Mouse (Mus musculus) gastrocnemius, postnatal 36 days (tissue): Measurements from ENCODE around the gene Rnf126. TPM values are rescaled to one million over a fixed set of nuclear protein-coding genes. Genes with fewer than 3 reads are reported as not detected.

Experiments used
- DNase-seq, 2 experiments: peaks; one replicate each; pipeline ENCODE4 v3.0.0; 2022
- intact Hi-C: fragments of 180-260 bp; cut with DNase I; formaldehyde crosslinking; loops from one replicate; pipeline ENCODE4 v1.15.1; 2025
- long read RNA-seq, 2 experiments: library from polyadenylated mRNA; stranded (forward); transcript quantifications; one replicate each; pipeline ENCODE4 v2.0.0; 2021
- total RNA-seq, 2 experiments: library from RNA; stranded (reverse); gene quantifications; 2 replicates each; pipeline ENCODE4 v1.2.3; 2021

The Rnf126 gene
- 10 to 100 TPM; 35.1 to 40.1 TPM for total RNA-seq
- long read RNA-seq, experiment 1, transcript Rnf126-201 (9 exons, 1,639 nt): major isoform, 73 of 93 reads
- long read RNA-seq, experiment 1, partial matches to known transcripts: 11 of 93 reads
- long read RNA-seq, experiment 1, other reads (novel, unspliced or antisense): 9 of 93 reads
- long read RNA-seq, experiment 2, transcript Rnf126-201 (9 exons, 1,639 nt): major isoform, 76 of 95 reads
- long read RNA-seq, experiment 2, partial matches to known transcripts: 2 of 95 reads
- long read RNA-seq, experiment 2, other reads (novel, unspliced or antisense): 17 of 95 reads

GRCm38 (mm10) chr10:79766508-79767325, at the start of gene Rnf126:
Gene Rnf126 (minus strand): TSS chr10:79766952.
- intact Hi-C loops: no loop called here

GRCm38 (mm10) chr10:79815671-79816494, 49.1 kb upstream of the Rnf126 start:
- DNase-seq: no peak
- intact Hi-C loops: no loop called here

More at GRCm38 (mm10) chr10:79766508-79767325, at the start of gene Rnf126:
- DNase-seq: peak; percentile 99 to 100

- intact Hi-C loops: no loop called here
- DNase-seq: no peak
Measured at GRCm38 (mm10) chr10:79814271-79814842, 47.6 kb upstream of the Rnf126 start.

GRCm38 (mm10) chr10:79811736-79812637, 45.2 kb upstream of the Rnf126 start:
- intact Hi-C loops: loop anchor here (1.0 to 2.0 kb wide), 2 partner anchors 19 to 43 kb away; partner anchors contain the start of gene Palm
- peak; percentile 80 to 81 for DNase-seq

- no peak for DNase-seq
- intact Hi-C loops: no loop called here
Measured at GRCm38 (mm10) chr10:79808728-79809127, 42.0 kb upstream of the Rnf126 start.

- intact Hi-C loops: no loop called here
- DNase-seq: no peak
Measured at GRCm38 (mm10) chr10:79807826-79808225, 41.1 kb upstream of the Rnf126 start.

GRCm38 (mm10) chr10:79806972-79807371, 40.2 kb upstream of the Rnf126 start:
- DNase-seq: no peak
- intact Hi-C loops: no loop called here

- intact Hi-C loops: no loop called here
- DNase-seq: no peak
Measured at GRCm38 (mm10) chr10:79806331-79806730, 39.6 kb upstream of the Rnf126 start.

- intact Hi-C loops: no loop called here
- peak in 1 of 2 experiments; percentile 53 for DNase-seq
Measured at GRCm38 (mm10) chr10:79805636-79806035, 38.9 kb upstream of the Rnf126 start.

GRCm38 (mm10) chr10:79803716-79804323, 37.1 kb upstream of the Rnf126 start:
- intact Hi-C loops: no loop called here
- no peak for DNase-seq

- intact Hi-C loops: no loop called here
- peak; percentile 54 to 61 for DNase-seq
Measured at GRCm38 (mm10) chr10:79802331-79802971, 35.7 kb upstream of the Rnf126 start.

GRCm38 (mm10) chr10:79801837-79802236, 35.1 kb upstream of the Rnf126 start:
- DNase-seq: no peak
- intact Hi-C loops: no loop called here

- DNase-seq: no peak
- intact Hi-C loops: no loop called here
Measured at GRCm38 (mm10) chr10:79800508-79800907, 33.8 kb upstream of the Rnf126 start.

GRCm38 (mm10) chr10:79798289-79798928, 31.7 kb upstream of the Rnf126 start:
- intact Hi-C loops: no loop called here

GRCm38 (mm10) chr10:79797326-79797725, 30.6 kb upstream of the Rnf126 start:
- intact Hi-C loops: no loop called here
- DNase-seq: peak in 1 of 2 experiments; percentile 53

More at GRCm38 (mm10) chr10:79798289-79798928, 31.7 kb upstream of the Rnf126 start:
- DNase-seq: no peak

- no peak for DNase-seq
- intact Hi-C loops: no loop called here
Measured at GRCm38 (mm10) chr10:79795905-79796304, 29.2 kb upstream of the Rnf126 start.

- intact Hi-C loops: no loop called here
- peak; percentile 82 to 87 for DNase-seq
Measured at GRCm38 (mm10) chr10:79794491-79794931, 27.8 kb upstream of the Rnf126 start.
